Mouse (Mus musculus): ENCODE measurements around the gene Fndc3b. TPM values are rescaled to one million over a fixed set of nuclear protein-coding genes. Genes with fewer than 3 reads are reported as not detected.

Gene Fndc3b
- polyA plus RNA-seq, 1 experiment from 2014 or later: 11.8 TPM

- DNase-seq (ENCODE audit: low spot score) (no peak), ATAC-seq (ENCODE audit: low FRiP score, low TSS enrichment) (no peak)
- Histone ChIP-seq H3K27me3 (ENCODE audit: control insufficient read depth, insufficient read depth, low read length) (no peaks in the 10 kb centered on the region), H3K27ac (replicated peaks) (no peak overlapping the region), H3K9ac (ENCODE audit: low read length) (no peak overlapping the region), H3K4me2 (replicated peaks; ENCODE audit: low read depth) (no peak overlapping the region), H3K4me1 (replicated peaks; ENCODE audit: control insufficient read depth, insufficient read depth) (peaks cover 2% of the 10 kb centered on the region; the same call in 1 of the 2 replicates), H3K4me3 (ENCODE audit: low read depth, low read length) (no peak overlapping the region), H3K36me3 (ENCODE audit: control insufficient read depth, insufficient read depth, low read length) (no peaks in the 10 kb centered on the region), H3K9me3 (ENCODE audit: control insufficient read depth, low read length) (no peaks in the 10 kb centered on the region)
- TF ChIP-seq EP300 (optimal IDR thresholded peaks at IDR 0.05) (no peak), CTCF (IDR thresholded peaks at IDR 0.05; ENCODE audit: low read depth) (no peak)
- 89% methylated on average over 8 of the region's 8 CpGs for WGBS
Observed at GRCm38 (mm10) chr3:27580956-27581355, 130.2 kb downstream of the Fndc3b start.

GRCm38 (mm10) chr3:27579894-27580613 is 131.1 kb downstream of the Fndc3b start:
- H3K4me1 ChIP-seq (replicated peaks; ENCODE audit: control insufficient read depth, insufficient read depth): no peaks in the 10 kb centered on the region
- H3K4me2 ChIP-seq (replicated peaks; ENCODE audit: low read depth): no peak overlapping the region
- 59% methylated on average over 7 of the region's 7 CpGs for WGBS
- H3K4me3 ChIP-seq (ENCODE audit: low read depth, low read length): no peak overlapping the region
- no peak overlapping the region for H3K9ac ChIP-seq (ENCODE audit: low read length)
- TF ChIP-seq EP300 (optimal IDR thresholded peaks at IDR 0.05) (no peak), CTCF (IDR thresholded peaks at IDR 0.05; ENCODE audit: low read depth) (no peak)
- ATAC-seq (ENCODE audit: low FRiP score, low TSS enrichment) (no peak), DNase-seq (ENCODE audit: low spot score) (no peak)
- H3K9me3 ChIP-seq (ENCODE audit: control insufficient read depth, low read length): no peaks in the 10 kb centered on the region
- no peaks in the 10 kb centered on the region for H3K27me3 ChIP-seq (ENCODE audit: control insufficient read depth, insufficient read depth, low read length)
- no peaks in the 10 kb centered on the region for H3K36me3 ChIP-seq (ENCODE audit: control insufficient read depth, insufficient read depth, low read length)
- H3K27ac ChIP-seq (replicated peaks): no peak overlapping the region

- Histone ChIP-seq H3K4me3 (ENCODE audit: low read depth, low read length) (no peak overlapping the region), H3K27ac (replicated peaks) (no peak overlapping the region), H3K4me1 (replicated peaks; ENCODE audit: control insufficient read depth, insufficient read depth) (no peaks in the 10 kb centered on the region), H3K36me3 (ENCODE audit: control insufficient read depth, insufficient read depth, low read length) (no peaks in the 10 kb centered on the region), H3K9me3 (ENCODE audit: control insufficient read depth, low read length) (no peaks in the 10 kb centered on the region), H3K27me3 (ENCODE audit: control insufficient read depth, insufficient read depth, low read length) (no peaks in the 10 kb centered on the region), H3K4me2 (replicated peaks; ENCODE audit: low read depth) (no peak overlapping the region), H3K9ac (ENCODE audit: low read length) (no peak overlapping the region)
- TF ChIP-seq CTCF (IDR thresholded peaks at IDR 0.05; ENCODE audit: low read depth): no peak
- TF ChIP-seq EP300 (optimal IDR thresholded peaks at IDR 0.05): no peak
- DNase-seq (ENCODE audit: low spot score) (peak; percentile 12), ATAC-seq (ENCODE audit: low FRiP score, low TSS enrichment) (no peak)
- 72% methylated on average over 8 of the region's 8 CpGs for WGBS
Observed at GRCm38 (mm10) chr3:27579229-27579628, 131.9 kb downstream of the Fndc3b start.

- Histone ChIP-seq H3K9me3 (ENCODE audit: control insufficient read depth, low read length) (no peaks in the 10 kb centered on the region), H3K27me3 (ENCODE audit: control insufficient read depth, insufficient read depth, low read length) (no peaks in the 10 kb centered on the region), H3K4me1 (replicated peaks; ENCODE audit: control insufficient read depth, insufficient read depth) (peaks cover 7% of the 10 kb centered on the region), H3K9ac (ENCODE audit: low read length) (no peak overlapping the region), H3K36me3 (ENCODE audit: control insufficient read depth, insufficient read depth, low read length) (no peaks in the 10 kb centered on the region), H3K4me2 (replicated peaks; ENCODE audit: low read depth) (no peak overlapping the region), H3K27ac (replicated peaks) (no peak overlapping the region), H3K4me3 (ENCODE audit: low read depth, low read length) (no peak overlapping the region)
- no peak for ATAC-seq (ENCODE audit: low FRiP score, low TSS enrichment)
- WGBS: 78% methylated on average over 10 of the region's 10 CpGs
- TF ChIP-seq EP300 (optimal IDR thresholded peaks at IDR 0.05) (no peak), CTCF (IDR thresholded peaks at IDR 0.05; ENCODE audit: low read depth) (no peak)
- DNase-seq (ENCODE audit: low spot score): no peak
Observed at GRCm38 (mm10) chr3:27577349-27578025, 133.6 kb downstream of the Fndc3b start.

- no peaks in the 10 kb centered on the region for H3K27me3 ChIP-seq (ENCODE audit: control insufficient read depth, insufficient read depth, low read length)
- no peak for TF ChIP-seq EP300 (optimal IDR thresholded peaks at IDR 0.05)
- TF ChIP-seq CTCF (IDR thresholded peaks at IDR 0.05; ENCODE audit: low read depth): no peak
- H3K27ac ChIP-seq (replicated peaks): peak overlapping the region; percentile 65
- DNase-seq (ENCODE audit: low spot score) (peak; percentile 24), ATAC-seq (ENCODE audit: low FRiP score, low TSS enrichment) (peak; percentile 47; the same call in 1 of the 2 replicates)
- 51% methylated on average over 9 of the region's 9 CpGs for WGBS
- H3K4me1 ChIP-seq (replicated peaks; ENCODE audit: control insufficient read depth, insufficient read depth): peaks cover 10% of the 10 kb centered on the region
- H3K4me2 ChIP-seq (replicated peaks; ENCODE audit: low read depth): peak overlapping the region; percentile 14; the same call in 1 of the 2 replicates
- no peak overlapping the region for H3K4me3 ChIP-seq (ENCODE audit: low read depth, low read length)
- H3K9me3 ChIP-seq (ENCODE audit: control insufficient read depth, low read length): no peaks in the 10 kb centered on the region
- no peaks in the 10 kb centered on the region for H3K36me3 ChIP-seq (ENCODE audit: control insufficient read depth, insufficient read depth, low read length)
- no peak overlapping the region for H3K9ac ChIP-seq (ENCODE audit: low read length)
Observed at GRCm38 (mm10) chr3:27574241-27574640, 136.9 kb downstream of the Fndc3b start.

- H3K9me3 ChIP-seq (ENCODE audit: control insufficient read depth, low read length): no peaks in the 10 kb centered on the region
- TF ChIP-seq EP300 (optimal IDR thresholded peaks at IDR 0.05): no peak
- no peak for TF ChIP-seq CTCF (IDR thresholded peaks at IDR 0.05; ENCODE audit: low read depth)
- 29% methylated on average over 11 of the region's 11 CpGs for WGBS
- peak overlapping the region; percentile 14 for H3K4me2 ChIP-seq (replicated peaks; ENCODE audit: low read depth)
- no peaks in the 10 kb centered on the region for H3K36me3 ChIP-seq (ENCODE audit: control insufficient read depth, insufficient read depth, low read length)
- DNase-seq (ENCODE audit: low spot score): peak; percentile 65
- no peaks in the 10 kb centered on the region for H3K27me3 ChIP-seq (ENCODE audit: control insufficient read depth, insufficient read depth, low read length)
- peaks cover 10% of the 10 kb centered on the region for H3K4me1 ChIP-seq (replicated peaks; ENCODE audit: control insufficient read depth, insufficient read depth)
- H3K9ac ChIP-seq (ENCODE audit: low read length): no peak overlapping the region
- H3K27ac ChIP-seq (replicated peaks): peak overlapping the region; percentile 65
- H3K4me3 ChIP-seq (ENCODE audit: low read depth, low read length): no peak overlapping the region
- ATAC-seq (ENCODE audit: low FRiP score, low TSS enrichment): peak; percentile 74
Observed at GRCm38 (mm10) chr3:27573458-27573857, 137.6 kb downstream of the Fndc3b start.
